Mouse (Mus musculus) intestine, embryonic 16.5 days (tissue): ENCODE data around the gene Mast4. TPM values are rescaled to one million over a fixed set of nuclear protein-coding genes. Genes with fewer than 3 reads are reported as not detected.

ENCODE experiments used
- ATAC-seq: fragments of 200-750 bp; cut with Nextera tagmentation; 2 replicates; pipeline ENCODE4 v1.8.0; 2017; ENCODE audit warnings: moderate TSS enrichment, moderate library complexity
- H3K27ac ChIP-seq: fragments of 300-500 bp; sonication (generic); 2 replicates; pipeline ENCODE4 v1.5.1; 2014; ENCODE audit warnings: mild to moderate bottlenecking, low read length
- H3K27me3 ChIP-seq: fragments of 300-500 bp; sonication (generic); replicated peaks from 2 replicates; pipeline ENCODE4 v1.6.1; 2014; ENCODE audit warnings: low read length, control low read depth, mixed read lengths; ENCODE audit not compliant: control insufficient read depth, insufficient read depth
- H3K36me3 ChIP-seq: fragments of 300-500 bp; sonication (generic); 2 replicates; pipeline ENCODE4 v1.6.1; 2014; ENCODE audit warnings: low read length, control low read depth; ENCODE audit not compliant: control insufficient read depth, insufficient read depth
- H3K4me1 ChIP-seq: fragments of 300-500 bp; sonication (generic); 2 replicates; pipeline ENCODE4 v1.6.1; 2014; ENCODE audit warnings: low read length, control low read depth, mixed read lengths; ENCODE audit not compliant: control insufficient read depth, insufficient read depth
- H3K4me2 ChIP-seq: fragments of 300-500 bp; sonication (generic); 2 replicates; pipeline ENCODE4 v1.6.1; 2014; ENCODE audit warnings: low read depth, low read length, control low read depth
- H3K4me3 ChIP-seq: fragments of 300-500 bp; sonication (generic); 2 replicates; pipeline ENCODE4 v1.5.1; 2014; ENCODE audit warnings: mild to moderate bottlenecking, low read length
- H3K9ac ChIP-seq: fragments of 300-500 bp; sonication (generic); 2 replicates; pipeline ENCODE4 v1.6.1; 2014; ENCODE audit warnings: low read depth, low read length
- H3K9me3 ChIP-seq: fragments of 300-500 bp; sonication (generic); 2 replicates; pipeline ENCODE4 v1.6.1; 2016; ENCODE audit warnings: low read length, control low read depth; ENCODE audit not compliant: control insufficient read depth
- WGBS: fragments of 180-500 bp; shearing (Covaris S2); extraction: QIAGEN DNeasy Blood & Tissue Kit; methylation state at CpG from one replicate; pipeline ENCODE4 v1.1.7; 2014; 5-methylcytosine and 5-hydroxymethylcytosine counted together
- polyA plus RNA-seq: library from polyadenylated mRNA; unstranded; fragments of >200 nt; fragmentation: Nextera tagmentation; extraction: Ambion mirVana; gene quantifications from 2 replicates; pipeline ENCODE4 v1.2.1, GENCODE M21; 2015

The Mast4 gene
- polyA plus RNA-seq, 1 experiment from 2014 or later = 15.1 TPM

DNA sequence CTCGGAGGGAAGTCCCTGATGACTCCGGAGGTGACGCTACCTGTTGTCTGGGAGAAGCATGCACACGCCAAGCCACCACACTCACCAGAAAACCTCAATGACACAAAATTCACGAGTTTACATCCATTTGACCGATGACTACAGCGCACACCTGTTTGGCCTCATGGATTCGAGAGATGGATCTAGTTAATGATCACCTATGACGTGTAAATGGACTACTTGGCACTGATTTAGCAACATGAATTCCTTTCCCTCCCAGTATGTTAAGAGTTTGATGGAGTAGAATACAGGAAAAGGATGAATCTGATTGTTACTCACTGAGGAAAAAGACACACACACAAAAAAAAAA is 427.7 kb downstream of the Mast4 start:
- peak overlapping the region; percentile 80 for H3K9ac ChIP-seq
- no peaks in the 10 kb centered on the region for H3K9me3 ChIP-seq
- peak overlapping the region; percentile 63 for H3K4me3 ChIP-seq
- H3K4me2 ChIP-seq = peak overlapping the region; percentile 64
- peaks cover 2% of the 10 kb centered on the region; the same call in 1 of the 2 replicates for H3K4me1 ChIP-seq
- ATAC-seq = peak; percentile 52; the same call in 1 of the 2 replicates
- H3K27ac ChIP-seq = peak overlapping the region; percentile 89
- WGBS = 6% methylated on average over 9 of the region's 9 CpGs
- no peaks in the 10 kb centered on the region for H3K27me3 ChIP-seq
- H3K36me3 ChIP-seq = no peaks in the 10 kb centered on the region

DNA sequence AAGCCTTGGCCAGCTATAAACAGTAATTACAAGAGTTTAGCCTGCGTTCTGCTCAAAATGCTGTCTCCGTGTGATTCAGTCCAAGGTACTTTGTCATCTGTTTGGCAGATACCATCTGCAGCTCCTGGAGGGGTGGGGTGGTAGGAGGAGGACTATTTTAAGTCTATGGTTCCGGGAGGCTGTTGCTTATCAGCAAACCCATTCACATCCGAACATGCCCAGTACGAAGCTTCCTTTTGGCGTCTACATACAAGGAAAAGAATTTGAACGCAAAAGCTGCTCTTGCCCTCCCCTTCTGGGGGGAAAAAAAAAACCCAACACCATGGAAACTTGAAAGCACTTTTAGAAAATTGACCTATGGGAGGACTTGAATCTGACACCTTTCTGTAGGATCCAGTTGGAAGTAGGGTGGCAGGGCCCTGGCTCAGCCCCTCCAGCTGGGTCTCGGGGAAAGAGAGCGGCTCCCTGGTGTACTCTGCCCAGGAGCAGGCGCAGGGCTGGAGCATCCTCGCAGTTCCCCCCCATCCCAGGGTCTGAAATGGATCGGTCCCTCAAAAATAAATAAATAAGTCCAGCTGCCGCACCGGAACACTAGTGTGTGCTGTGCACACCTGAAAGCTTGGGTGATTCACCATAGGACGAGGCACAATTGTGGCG is 428.2 kb downstream of the Mast4 start:
- peaks cover 2% of the 10 kb centered on the region; the same call in 1 of the 2 replicates for H3K4me1 ChIP-seq
- H3K27ac ChIP-seq = peak overlapping the region; percentile 89
- H3K27me3 ChIP-seq = no peaks in the 10 kb centered on the region
- H3K4me3 ChIP-seq = peak overlapping the region; percentile 63
- H3K9ac ChIP-seq = peak overlapping the region; percentile 80
- WGBS = under 1% methylated on average over 16 of the region's 16 CpGs
- peak overlapping the region; percentile 64 for H3K4me2 ChIP-seq
- peak; percentile 97 for ATAC-seq
- H3K36me3 ChIP-seq = no peaks in the 10 kb centered on the region
- H3K9me3 ChIP-seq = no peaks in the 10 kb centered on the region

DNA sequence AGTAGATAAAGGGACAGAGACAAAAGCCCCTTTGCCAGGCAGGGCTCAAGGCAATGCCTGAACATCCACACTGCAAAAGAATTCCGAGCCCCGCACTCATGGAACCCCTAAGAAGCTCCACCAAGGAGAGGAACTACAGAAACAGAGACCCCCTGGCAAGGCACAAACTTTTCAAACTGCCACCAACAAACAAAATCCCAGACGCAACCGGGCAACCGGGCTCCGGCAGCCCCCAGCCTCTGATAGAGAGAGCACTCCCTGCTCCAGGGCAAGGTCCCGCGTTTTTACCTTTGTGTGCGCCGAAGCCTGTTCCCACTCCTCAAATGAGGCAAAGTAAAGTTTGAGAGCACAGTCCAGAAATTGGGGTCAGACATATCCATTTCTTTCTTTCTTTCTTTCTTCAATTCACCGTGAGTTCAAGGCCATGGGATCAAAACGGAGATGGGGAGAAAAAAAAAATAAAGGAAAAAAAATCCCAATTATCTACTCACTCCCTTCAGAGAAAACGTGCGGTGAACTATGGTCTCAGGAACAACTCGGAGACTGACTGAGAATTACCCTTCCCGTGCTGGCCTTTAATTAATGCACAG is 428.8 kb downstream of the Mast4 start:
- H3K4me3 ChIP-seq = peak overlapping the region; percentile 63
- ATAC-seq = no peak
- peak overlapping the region; percentile 89 for H3K27ac ChIP-seq
- H3K4me1 ChIP-seq = peaks cover 2% of the 10 kb centered on the region
- H3K9ac ChIP-seq = peak overlapping the region; percentile 80
- H3K36me3 ChIP-seq = no peaks in the 10 kb centered on the region
- WGBS = 2% methylated on average over 16 of the region's 16 CpGs
- no peaks in the 10 kb centered on the region for H3K27me3 ChIP-seq
- peak overlapping the region; percentile 64 for H3K4me2 ChIP-seq
- no peaks in the 10 kb centered on the region for H3K9me3 ChIP-seq

DNA sequence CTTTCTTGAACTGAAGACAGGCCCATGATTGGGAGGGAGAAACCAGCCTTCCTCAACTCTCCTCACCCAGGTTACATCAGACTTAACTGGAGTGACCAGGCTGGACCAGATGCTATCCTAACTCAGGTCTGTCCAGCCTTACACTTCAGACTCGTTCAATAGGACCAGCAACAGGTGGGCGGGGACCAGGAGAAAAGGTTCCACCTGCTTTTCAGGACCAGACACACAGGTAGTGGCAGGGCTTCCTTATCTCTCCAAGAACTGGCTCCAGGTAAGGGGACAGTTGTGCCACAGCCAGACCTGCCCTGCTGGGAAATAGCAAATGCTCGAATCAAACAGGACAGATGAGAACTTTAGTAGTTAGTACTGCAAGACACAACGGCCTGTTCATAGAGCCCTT is 430.6 kb downstream of the Mast4 start:
- Histone ChIP-seq H3K4me2 (peak overlapping the region; percentile 29; the same call in 1 of the 2 replicates), H3K27ac (no peak overlapping the region), H3K4me3 (no peak overlapping the region), H3K36me3 (no peaks in the 10 kb centered on the region), H3K27me3 (no peaks in the 10 kb centered on the region), H3K9me3 (no peaks in the 10 kb centered on the region), H3K4me1 (peaks cover 17% of the 10 kb centered on the region), H3K9ac (no peak overlapping the region)
- WGBS = 66% methylated on average over 4 of the region's 4 CpGs
- no peak for ATAC-seq

DNA sequence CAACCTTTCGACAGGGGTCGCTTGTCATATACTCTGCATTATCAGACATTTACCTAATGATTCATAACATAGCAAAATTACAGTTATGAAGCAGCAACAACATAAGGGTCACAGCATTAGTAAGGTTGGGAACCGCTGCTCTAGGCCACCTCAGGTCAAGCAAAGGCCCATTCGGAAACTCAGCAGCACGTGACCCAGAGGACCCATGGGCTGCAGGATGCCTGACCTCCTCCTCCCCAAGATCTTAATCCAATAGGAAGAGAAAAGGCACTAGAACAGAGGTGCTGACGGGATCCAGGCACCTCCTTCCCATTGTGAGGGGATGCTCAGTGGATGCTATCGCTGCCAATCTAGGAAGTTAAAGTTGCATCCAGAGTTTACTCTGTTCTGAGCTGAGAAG is 432.2 kb downstream of the Mast4 start:
- H3K9ac ChIP-seq = no peak overlapping the region
- 86% methylated on average over 7 of the region's 7 CpGs for WGBS
- H3K4me3 ChIP-seq = no peak overlapping the region
- H3K4me1 ChIP-seq = peaks cover 26% of the 10 kb centered on the region
- no peak for ATAC-seq
- H3K9me3 ChIP-seq = no peaks in the 10 kb centered on the region
- no peaks in the 10 kb centered on the region for H3K36me3 ChIP-seq
- H3K4me2 ChIP-seq = no peak overlapping the region
- H3K27me3 ChIP-seq = no peaks in the 10 kb centered on the region
- H3K27ac ChIP-seq = no peak overlapping the region

DNA sequence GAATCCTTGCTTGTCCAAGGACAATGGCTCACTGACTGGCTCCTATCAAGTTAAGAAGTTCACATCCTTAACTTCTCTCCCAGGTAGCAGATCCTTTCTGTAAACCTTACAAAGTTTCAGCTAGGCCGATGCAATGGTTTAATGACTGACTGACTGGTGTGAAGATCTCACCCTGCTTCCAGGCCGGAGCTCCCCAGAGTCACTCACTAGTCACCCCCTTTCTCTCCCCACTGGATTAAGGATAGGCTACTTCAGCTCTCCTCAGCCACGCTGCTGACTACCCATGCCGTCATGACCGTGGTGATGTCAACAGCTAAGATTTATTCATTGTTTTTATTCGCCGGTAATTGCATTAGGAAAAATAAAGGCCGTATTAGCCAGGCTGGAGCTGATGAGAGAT is 433.8 kb downstream of the Mast4 start:
- Histone ChIP-seq H3K4me3 (no peak overlapping the region), H3K9me3 (no peaks in the 10 kb centered on the region), H3K4me1 (peaks cover 30% of the 10 kb centered on the region), H3K27me3 (no peaks in the 10 kb centered on the region), H3K9ac (no peak overlapping the region), H3K27ac (no peak overlapping the region), H3K4me2 (no peak overlapping the region), H3K36me3 (no peaks in the 10 kb centered on the region)
- ATAC-seq = no peak
- WGBS = 59% methylated on average over 8 of the region's 8 CpGs

DNA sequence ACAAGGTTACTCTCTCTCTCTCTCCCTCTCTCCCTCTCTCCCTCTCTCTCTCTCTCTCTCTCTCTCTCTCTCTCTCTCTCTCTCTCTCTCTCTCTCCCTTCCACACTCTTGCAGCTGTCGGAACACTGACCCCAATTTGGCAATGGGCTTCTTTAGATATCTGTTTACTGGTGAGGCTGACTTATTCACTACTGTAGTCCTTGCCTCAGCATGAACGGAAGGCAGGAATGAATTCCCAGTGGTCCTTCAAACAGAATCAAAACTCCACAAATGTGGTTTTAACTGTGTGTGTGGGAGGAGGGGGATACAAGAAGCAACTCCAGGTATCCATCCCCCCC is 434.2 kb downstream of the Mast4 start:
- Histone ChIP-seq H3K4me1 (peaks cover 33% of the 10 kb centered on the region), H3K4me2 (no peak overlapping the region), H3K27me3 (no peaks in the 10 kb centered on the region), H3K9me3 (no peaks in the 10 kb centered on the region), H3K4me3 (no peak overlapping the region), H3K36me3 (no peaks in the 10 kb centered on the region), H3K27ac (no peak overlapping the region), H3K9ac (no peak overlapping the region)
- 62% methylated on average over 2 of the region's 2 CpGs for WGBS
- no peak for ATAC-seq

DNA sequence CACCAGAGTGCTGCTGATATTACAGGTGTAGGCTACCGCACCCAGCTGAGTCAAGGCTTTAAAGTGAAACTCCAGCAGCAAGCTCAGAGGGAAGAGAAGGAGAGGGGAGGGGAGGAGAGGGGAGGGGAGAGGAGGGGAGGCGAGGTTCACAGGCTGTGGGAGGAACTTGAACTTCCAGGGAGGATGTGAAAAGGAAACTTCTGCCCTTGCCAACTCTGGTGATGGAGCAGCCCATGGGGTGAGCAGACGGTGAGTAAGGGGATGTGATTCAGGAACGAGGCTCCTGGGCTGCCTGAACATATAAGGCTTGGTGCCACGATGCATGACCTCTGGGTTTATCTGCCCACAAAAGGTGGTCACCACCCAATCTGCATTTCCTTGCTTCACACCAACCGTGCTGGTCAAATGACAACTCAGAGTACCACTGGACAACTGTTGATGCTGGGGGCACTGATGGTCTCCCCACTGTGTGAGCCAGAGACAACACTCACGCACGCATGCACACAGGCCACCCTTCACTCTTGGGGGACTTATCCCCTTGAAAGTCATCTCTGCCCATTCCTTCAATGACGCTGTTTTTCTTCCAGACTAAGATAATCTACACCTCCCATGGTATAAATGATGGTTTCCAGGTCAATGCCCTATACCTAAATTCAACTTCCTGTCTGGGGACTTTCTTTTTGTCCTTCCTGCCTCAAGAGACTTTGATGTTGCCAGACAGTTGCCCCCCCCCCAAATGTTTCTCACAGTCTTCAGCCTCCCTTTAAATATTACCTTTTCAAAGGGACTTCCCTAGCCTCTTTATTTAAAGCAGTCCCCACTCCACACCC is 434.8 kb downstream of the Mast4 start:
- peak overlapping the region; percentile 83 for H3K27ac ChIP-seq
- no peaks in the 10 kb centered on the region for H3K36me3 ChIP-seq
- H3K4me1 ChIP-seq = peaks cover 37% of the 10 kb centered on the region
- peak; percentile 68 for ATAC-seq
- no peak overlapping the region for H3K4me2 ChIP-seq
- no peaks in the 10 kb centered on the region for H3K9me3 ChIP-seq
- 65% methylated on average over 9 of the region's 9 CpGs for WGBS
- no peak overlapping the region for H3K9ac ChIP-seq
- H3K4me3 ChIP-seq = no peak overlapping the region
- no peaks in the 10 kb centered on the region for H3K27me3 ChIP-seq

DNA sequence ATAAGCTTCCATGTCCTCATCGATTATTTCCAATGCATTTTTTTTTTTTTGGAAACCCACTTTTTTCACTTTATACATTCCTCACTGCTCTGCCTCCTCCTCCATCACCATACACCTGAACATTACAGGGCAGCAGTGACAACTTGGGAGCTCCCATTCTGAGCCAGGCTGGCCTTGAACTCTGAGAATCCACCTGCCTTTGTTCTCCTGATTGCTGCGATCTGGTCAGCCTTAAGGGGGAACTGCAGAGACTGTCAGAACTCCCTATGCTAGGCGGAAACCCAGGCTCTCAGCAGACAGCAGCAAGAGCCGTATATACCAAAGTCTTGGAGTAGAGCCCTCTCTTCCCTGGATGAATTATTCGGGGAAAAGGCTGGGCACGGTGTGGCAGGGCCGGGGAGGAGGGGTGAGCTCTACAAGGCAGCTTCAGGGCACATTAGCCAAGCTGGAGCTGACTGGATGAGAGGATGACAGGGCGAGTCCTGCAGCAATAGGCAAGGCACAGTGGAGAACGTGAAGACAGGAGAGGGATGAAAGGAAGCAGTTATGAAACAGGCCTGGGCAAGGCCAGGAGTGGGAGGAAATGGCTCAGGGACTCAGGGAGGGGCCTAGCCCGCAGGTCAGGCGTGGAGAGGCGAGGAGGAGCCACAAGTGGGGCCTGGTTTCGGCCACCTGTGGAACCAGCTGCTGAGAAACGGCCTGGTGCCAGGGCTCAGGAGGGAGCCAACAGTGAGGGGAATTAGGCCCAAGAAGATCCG is 435.7 kb downstream of the Mast4 start:
- Histone ChIP-seq H3K4me1 (peaks cover 41% of the 10 kb centered on the region), H3K9ac (peak overlapping the region; percentile 31; the same call in 1 of the 2 replicates), H3K4me2 (no peak overlapping the region), H3K27me3 (no peaks in the 10 kb centered on the region), H3K4me3 (no peak overlapping the region), H3K9me3 (no peaks in the 10 kb centered on the region), H3K27ac (peak overlapping the region; percentile 83), H3K36me3 (no peaks in the 10 kb centered on the region)
- ATAC-seq = peak; percentile 82
- WGBS = 42% methylated on average over 15 of the region's 15 CpGs
